Mouse (Mus musculus): ENCODE data around the gene Pik3cb. TPM values are rescaled to one million over a fixed set of nuclear protein-coding genes. Genes with fewer than 3 reads are reported as not detected.

Pik3cb gene
- total and polyA plus RNA-seq, 3 experiments, result 0.98 to 16.8 (median 4.0) TPM

GRCm38 (mm10) chr9:99072538-99072937 lies 67.9 kb downstream of the Pik3cb start:
- DNase-seq (ENCODE audit: low spot score) (peak; percentile 21), ATAC-seq (ENCODE audit: extremely low read depth, insufficient number of reproducible peaks, low FRiP score, poor library complexity, severe bottlenecking) (peak; percentile 57)
- Histone ChIP-seq H3K27me3 (ENCODE audit: insufficient read depth, low read length) (no peaks in the 10 kb centered on the region), H3K9me3 (replicated peaks) (no peaks in the 10 kb centered on the region), H3K4me3 (ENCODE audit: low read depth, low read length) (no peak overlapping the region), H3K36me3 (replicated peaks) (peaks cover 65% of the 10 kb centered on the region), H3K4me1 (ENCODE audit: insufficient read depth, low read depth, low read length) (peaks cover 10% of the 10 kb centered on the region)
- TF ChIP-seq CTCF (IDR thresholded peaks at IDR 0.05; ENCODE audit: low read depth, low read length) (no peak), GATA2 (IDR thresholded peaks at IDR 0.05; ENCODE audit: borderline replicate concordance, low read depth, low read length) (no peak), GATA1 (IDR thresholded peaks at IDR 0.05; ENCODE audit: borderline replicate concordance, low read length) (no peak), TAL1 (conservative IDR thresholded peaks at IDR 0.05; ENCODE audit: low read depth, low read length) (no peak), POLR2AphosphoS5 (IDR thresholded peaks at IDR 0.05; ENCODE audit: insufficient replicate concordance, low read depth, low read length) (no peak)

DNA sequence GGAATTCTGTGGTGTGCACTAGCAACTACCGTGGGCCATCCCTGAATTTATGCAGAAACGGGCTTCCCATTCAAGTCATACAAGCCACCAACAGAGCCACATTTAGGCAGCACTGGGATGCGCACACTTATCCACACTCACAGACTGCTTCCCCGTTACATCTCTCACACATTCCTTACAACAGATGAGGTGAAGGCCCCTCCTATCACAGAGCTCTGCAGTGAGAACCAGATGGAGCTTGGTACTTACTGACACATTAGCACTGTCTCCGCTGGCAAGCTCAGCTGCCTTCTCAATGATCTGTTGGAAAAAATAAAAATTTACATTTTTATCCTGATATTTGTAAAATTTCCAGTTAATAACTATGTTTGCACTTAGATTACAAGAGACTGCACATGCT lies 75.1 kb downstream of the Pik3cb start:
- no peaks in the 10 kb centered on the region; the same call in 1 of the 2 replicates for H3K4me1 ChIP-seq (ENCODE audit: insufficient read depth, low read depth, low read length)
- H3K9me3 ChIP-seq (replicated peaks), result no peaks in the 10 kb centered on the region
- ATAC-seq (ENCODE audit: extremely low read depth, insufficient number of reproducible peaks, low FRiP score, poor library complexity, severe bottlenecking) (no peak), DNase-seq (ENCODE audit: low spot score) (no peak)
- TF ChIP-seq CTCF (IDR thresholded peaks at IDR 0.05; ENCODE audit: low read depth, low read length), result no peak
- no peak for TF ChIP-seq POLR2AphosphoS5 (IDR thresholded peaks at IDR 0.05; ENCODE audit: insufficient replicate concordance, low read depth, low read length)
- no peak for TF ChIP-seq GATA1 (IDR thresholded peaks at IDR 0.05; ENCODE audit: borderline replicate concordance, low read length)
- TF ChIP-seq GATA2 (IDR thresholded peaks at IDR 0.05; ENCODE audit: borderline replicate concordance, low read depth, low read length), result no peak
- no peak for TF ChIP-seq TAL1 (conservative IDR thresholded peaks at IDR 0.05; ENCODE audit: low read depth, low read length)
- H3K27me3 ChIP-seq (ENCODE audit: insufficient read depth, low read length), result no peaks in the 10 kb centered on the region
- H3K36me3 ChIP-seq (replicated peaks), result peaks cover 87% of the 10 kb centered on the region
- H3K4me3 ChIP-seq (ENCODE audit: low read depth, low read length), result no peak overlapping the region

GRCm38 (mm10) chr9:99064216-99064615 lies 76.2 kb downstream of the Pik3cb start:
- ATAC-seq (ENCODE audit: extremely low read depth, insufficient number of reproducible peaks, low FRiP score, poor library complexity, severe bottlenecking) (no peak; the same call in 1 of the 2 replicates), DNase-seq (ENCODE audit: low spot score) (no peak)
- H3K4me1 ChIP-seq (ENCODE audit: insufficient read depth, low read depth, low read length), result no peaks in the 10 kb centered on the region; the same call in 1 of the 2 replicates
- no peak overlapping the region for H3K4me3 ChIP-seq (ENCODE audit: low read depth, low read length)
- H3K36me3 ChIP-seq (replicated peaks), result peaks cover 84% of the 10 kb centered on the region
- no peaks in the 10 kb centered on the region for H3K9me3 ChIP-seq (replicated peaks)
- TF ChIP-seq TAL1 (conservative IDR thresholded peaks at IDR 0.05; ENCODE audit: low read depth, low read length) (no peak), POLR2AphosphoS5 (IDR thresholded peaks at IDR 0.05; ENCODE audit: insufficient replicate concordance, low read depth, low read length) (no peak), GATA2 (IDR thresholded peaks at IDR 0.05; ENCODE audit: borderline replicate concordance, low read depth, low read length) (no peak), CTCF (IDR thresholded peaks at IDR 0.05; ENCODE audit: low read depth, low read length) (no peak)
- H3K27me3 ChIP-seq (ENCODE audit: insufficient read depth, low read length), result no peaks in the 10 kb centered on the region

DNA sequence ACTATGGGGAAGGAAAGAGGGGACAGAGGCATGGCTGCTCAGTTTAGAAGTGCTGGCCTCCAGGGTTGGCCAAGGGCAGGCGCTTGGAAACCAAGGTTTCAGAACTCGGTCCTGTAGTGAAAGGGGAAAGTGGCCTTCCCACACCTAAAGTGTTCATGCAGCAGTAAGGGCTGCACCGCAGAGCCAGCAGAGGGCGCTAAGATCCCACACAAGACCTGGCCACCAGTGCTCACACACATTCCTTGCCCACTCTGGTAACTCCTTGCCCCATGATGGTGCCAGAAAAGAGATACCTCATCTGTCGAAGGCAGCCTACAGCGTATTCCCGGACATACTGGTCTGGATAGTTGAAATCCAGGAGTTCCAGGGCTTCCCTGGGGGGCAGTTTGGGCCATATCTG lies 77.9 kb downstream of the Pik3cb start:
- Histone ChIP-seq H3K27me3 (ENCODE audit: insufficient read depth, low read length) (no peaks in the 10 kb centered on the region), H3K9me3 (replicated peaks) (no peaks in the 10 kb centered on the region), H3K4me3 (ENCODE audit: low read depth, low read length) (no peak overlapping the region), H3K36me3 (replicated peaks) (peaks cover 86% of the 10 kb centered on the region), H3K4me1 (ENCODE audit: insufficient read depth, low read depth, low read length) (no peaks in the 10 kb centered on the region; the same call in 1 of the 2 replicates)
- peak; percentile 63; the same call in 1 of the 2 replicates for ATAC-seq (ENCODE audit: extremely low read depth, insufficient number of reproducible peaks, low FRiP score, poor library complexity, severe bottlenecking)
- no peak for TF ChIP-seq POLR2AphosphoS5 (IDR thresholded peaks at IDR 0.05; ENCODE audit: insufficient replicate concordance, low read depth, low read length)
- no peak for TF ChIP-seq GATA1 (IDR thresholded peaks at IDR 0.05; ENCODE audit: borderline replicate concordance, low read length)
- no peak for TF ChIP-seq GATA2 (IDR thresholded peaks at IDR 0.05; ENCODE audit: borderline replicate concordance, low read depth, low read length)
- peak; percentile 94 for TF ChIP-seq CTCF (IDR thresholded peaks at IDR 0.05; ENCODE audit: low read depth, low read length)
- TF ChIP-seq TAL1 (conservative IDR thresholded peaks at IDR 0.05; ENCODE audit: low read depth, low read length), result no peak
- peak; percentile 33 for DNase-seq (ENCODE audit: low spot score)

GRCm38 (mm10) chr9:99057751-99058150 lies 82.7 kb downstream of the Pik3cb start:
- DNase-seq (ENCODE audit: low spot score) (no peak), ATAC-seq (ENCODE audit: extremely low read depth, insufficient number of reproducible peaks, low FRiP score, poor library complexity, severe bottlenecking) (no peak)
- TF ChIP-seq GATA2 (IDR thresholded peaks at IDR 0.05; ENCODE audit: borderline replicate concordance, low read depth, low read length), result no peak
- TF ChIP-seq POLR2AphosphoS5 (IDR thresholded peaks at IDR 0.05; ENCODE audit: insufficient replicate concordance, low read depth, low read length), result no peak
- TF ChIP-seq GATA1 (IDR thresholded peaks at IDR 0.05; ENCODE audit: borderline replicate concordance, low read length), result no peak
- TF ChIP-seq CTCF (IDR thresholded peaks at IDR 0.05; ENCODE audit: low read depth, low read length), result no peak
- Histone ChIP-seq H3K4me1 (ENCODE audit: insufficient read depth, low read depth, low read length) (no peaks in the 10 kb centered on the region), H3K9me3 (replicated peaks) (no peaks in the 10 kb centered on the region), H3K4me3 (ENCODE audit: low read depth, low read length) (no peak overlapping the region), H3K27me3 (ENCODE audit: insufficient read depth, low read length) (no peaks in the 10 kb centered on the region), H3K36me3 (replicated peaks) (peaks cover 74% of the 10 kb centered on the region)

- no peak for ATAC-seq (ENCODE audit: extremely low read depth, insufficient number of reproducible peaks, low FRiP score, poor library complexity, severe bottlenecking)
- Histone ChIP-seq H3K4me1 (ENCODE audit: insufficient read depth, low read depth, low read length) (no peaks in the 10 kb centered on the region), H3K27me3 (ENCODE audit: insufficient read depth, low read length) (no peaks in the 10 kb centered on the region), H3K36me3 (replicated peaks) (peaks cover 85% of the 10 kb centered on the region), H3K9me3 (replicated peaks) (no peaks in the 10 kb centered on the region), H3K4me3 (ENCODE audit: low read depth, low read length) (no peak overlapping the region)
- TF ChIP-seq CTCF (IDR thresholded peaks at IDR 0.05; ENCODE audit: low read depth, low read length), result no peak
- no peak for TF ChIP-seq TAL1 (conservative IDR thresholded peaks at IDR 0.05; ENCODE audit: low read depth, low read length)
- TF ChIP-seq GATA2 (IDR thresholded peaks at IDR 0.05; ENCODE audit: borderline replicate concordance, low read depth, low read length), result no peak
- TF ChIP-seq POLR2AphosphoS5 (IDR thresholded peaks at IDR 0.05; ENCODE audit: insufficient replicate concordance, low read depth, low read length), result no peak
- TF ChIP-seq GATA1 (IDR thresholded peaks at IDR 0.05; ENCODE audit: borderline replicate concordance, low read length), result no peak
- DNase-seq (ENCODE audit: low spot score), result no peak
These were observed 90.7 kb downstream of the Pik3cb start for GRCm38 (mm10) chr9:99049760-99050159.
